Mouse (Mus musculus): ENCODE data around the gene Tmem125.

GRCm38 (mm10) chr4:118516699-118517496 is 26.9 kb downstream of the Tmem125 start:
- TF ChIP-seq CTCF (IDR thresholded peaks at IDR 0.05; ENCODE audit: borderline replicate concordance, extremely low read depth, insufficient read depth, insufficient read length) (no peak), POLR2A (IDR thresholded peaks at IDR 0.05; ENCODE audit: borderline replicate concordance, extremely low read depth, insufficient read depth, insufficient read length, poor library complexity, severe bottlenecking) (no peak)
